Mouse (Mus musculus): ENCODE measurements around the gene Sgsh.

The Sgsh gene

GRCm38 (mm10) chr11:119375425-119375824 lies 20.1 kb upstream of the Sgsh start:
- no peak for DNase-seq

GRCm38 (mm10) chr11:119363534-119364145 lies 8.3 kb upstream of the Sgsh start:
- DNase-seq: peak; percentile 58

- DNase-seq: no peak
Measured at GRCm38 (mm10) chr11:119362769-119363533, 7.6 kb upstream of the Sgsh start.

- DNase-seq: no peak
Measured at GRCm38 (mm10) chr11:119359089-119359488, 3.8 kb upstream of the Sgsh start.

- no peak for DNase-seq
Measured at GRCm38 (mm10) chr11:119354798-119355442, 416 bp downstream of the Sgsh start.

DNA sequence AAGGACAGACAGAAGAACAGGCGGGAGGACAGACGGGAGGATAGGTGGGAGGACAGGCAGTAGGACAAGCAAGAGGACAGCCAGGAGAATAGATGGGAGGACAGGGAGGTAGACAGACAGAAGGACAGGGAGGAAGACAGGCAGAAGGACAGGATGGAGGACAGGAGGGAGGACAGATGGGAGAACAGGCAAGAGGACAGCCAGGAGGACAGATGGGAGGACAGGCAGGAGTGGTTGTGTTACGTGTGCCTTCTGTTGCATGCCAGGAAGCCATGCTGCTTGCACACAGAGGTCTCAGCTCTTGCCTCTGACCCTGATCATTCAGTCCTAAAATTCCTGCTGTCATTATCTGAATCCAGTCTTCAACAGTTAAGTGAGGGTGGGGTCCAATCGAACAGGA lies 1.4 kb downstream of the Sgsh start:
- DNase-seq: no peak

GRCm38 (mm10) chr11:119352113-119352512 lies 3.2 kb downstream of the Sgsh start:
- DNase-seq: no peak

DNA sequence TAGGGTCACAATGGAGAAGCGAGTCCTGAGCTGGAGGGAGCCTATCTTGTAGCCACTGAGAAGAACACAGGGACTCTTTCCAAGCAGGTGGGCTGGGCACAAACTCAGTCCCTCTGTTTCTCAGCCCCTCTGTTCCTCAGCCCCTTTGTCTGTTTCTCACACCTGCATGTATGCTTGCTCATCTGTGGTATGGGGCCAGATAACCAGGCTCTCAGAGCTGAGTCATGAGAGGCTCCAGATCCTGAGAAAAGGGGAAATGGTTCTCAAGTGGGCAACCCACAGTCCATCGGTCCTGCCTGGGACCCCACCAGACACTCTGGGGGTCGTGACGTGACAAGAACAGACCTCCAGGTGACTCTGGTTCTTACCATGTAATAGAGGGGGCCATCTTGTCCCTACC lies 8.2 kb downstream of the Sgsh start:
- DNase-seq: no peak

DNA sequence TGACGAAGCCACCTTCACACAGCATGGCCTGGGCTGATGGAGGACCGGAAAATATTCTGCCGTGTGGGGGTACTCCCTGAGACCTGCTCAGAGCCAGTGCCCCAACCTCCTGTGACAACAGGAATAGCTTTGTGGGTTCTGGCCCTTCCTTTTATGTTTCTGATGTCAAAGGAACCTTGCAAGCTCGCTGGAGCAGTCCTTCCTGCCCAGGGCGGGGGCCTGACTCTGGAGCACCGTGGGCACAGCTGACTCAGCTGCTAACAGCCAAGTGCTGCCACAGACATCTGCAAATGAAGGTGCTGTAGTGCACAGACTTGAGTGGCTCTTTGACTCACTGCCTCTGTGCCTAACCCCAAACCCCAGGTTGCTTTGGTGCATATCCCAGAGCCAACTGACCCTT lies 10.5 kb downstream of the Sgsh start:
- no peak for DNase-seq

- DNase-seq: no peak
Measured at GRCm38 (mm10) chr11:119344178-119344577, 11.2 kb downstream of the Sgsh start.

GRCm38 (mm10) chr11:119339637-119340036 lies 15.7 kb downstream of the Sgsh start:
- DNase-seq: peak; percentile 60

GRCm38 (mm10) chr11:119339179-119339578 lies 16.2 kb downstream of the Sgsh start:
- DNase-seq: no peak

DNA sequence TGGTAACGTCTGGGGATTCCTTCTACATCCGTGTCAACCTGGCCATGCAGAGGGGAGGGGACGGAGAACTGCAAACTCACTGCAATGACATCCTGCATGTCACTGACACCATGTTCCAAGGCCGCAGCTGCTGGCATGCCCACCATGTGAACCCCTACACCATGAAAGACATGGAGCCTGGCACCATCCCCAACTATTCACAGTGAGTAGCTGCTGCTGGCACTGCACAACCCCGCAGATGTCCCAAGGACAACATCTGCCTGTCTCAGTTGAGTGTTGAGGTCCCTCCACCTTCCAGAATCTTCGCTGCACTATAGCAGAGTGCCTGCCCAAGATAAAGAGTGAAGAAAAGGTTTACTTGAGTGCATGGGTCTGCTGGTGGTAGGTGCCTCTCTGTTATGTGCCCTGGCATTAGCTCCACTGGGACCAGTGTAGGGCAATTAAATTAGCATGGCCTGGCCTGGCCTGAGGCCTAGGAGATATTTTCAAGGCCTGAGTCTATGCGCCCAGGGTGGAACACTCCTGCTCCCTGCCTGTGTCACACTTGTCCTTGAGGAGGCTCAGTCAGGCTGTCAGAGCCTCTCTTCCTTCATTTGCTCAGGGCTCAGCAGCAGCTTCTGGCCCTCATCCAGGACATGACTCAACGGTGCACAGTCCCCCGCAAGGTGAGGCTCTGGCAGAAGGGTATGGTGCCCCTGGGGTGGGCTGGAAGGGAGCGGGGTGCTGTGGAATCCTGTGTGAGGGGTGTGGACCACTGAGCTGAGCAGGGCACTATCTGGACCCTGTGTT lies 16.9 kb downstream of the Sgsh start:
- no peak for DNase-seq

DNA sequence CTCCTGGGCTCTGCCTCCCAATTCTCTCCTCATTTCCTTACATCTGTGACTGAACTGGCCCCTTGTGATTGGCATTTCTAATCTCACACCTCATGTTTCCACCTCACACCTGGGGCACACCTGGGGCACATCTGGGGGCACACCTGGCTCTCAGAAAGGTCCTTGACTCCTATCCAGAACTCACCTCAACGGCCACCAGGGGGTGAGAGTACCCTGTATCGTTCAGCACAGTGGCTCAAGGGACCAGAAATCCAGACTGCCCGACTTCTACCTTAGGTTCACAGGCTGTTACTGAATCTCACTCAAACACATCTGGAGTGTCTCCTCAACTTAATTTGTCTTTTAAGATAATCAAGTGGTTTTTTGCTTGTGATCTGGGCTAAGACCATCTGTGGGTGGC lies 23.4 kb downstream of the Sgsh start:
- DNase-seq: no peak

DNA sequence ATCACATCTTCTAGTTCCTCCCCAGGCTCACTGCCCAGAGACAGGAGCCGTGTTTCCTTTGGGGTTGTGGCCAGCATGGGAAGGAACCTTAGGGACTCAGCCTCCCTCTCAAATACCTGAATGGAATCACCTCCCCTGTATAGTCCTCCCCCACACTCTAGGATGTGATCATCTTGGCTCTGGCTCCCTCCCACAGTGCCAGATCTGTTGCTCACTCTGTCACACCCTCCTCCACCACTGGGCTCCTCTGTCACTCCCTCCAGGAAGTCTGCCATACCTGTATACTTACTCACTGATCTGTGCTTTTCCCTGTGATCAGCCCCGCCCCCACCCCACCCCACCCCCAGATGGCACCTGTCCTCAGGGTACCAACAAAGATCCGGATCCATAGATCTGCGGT lies 24.7 kb downstream of the Sgsh start:
- DNase-seq: peak; percentile 28

DNA sequence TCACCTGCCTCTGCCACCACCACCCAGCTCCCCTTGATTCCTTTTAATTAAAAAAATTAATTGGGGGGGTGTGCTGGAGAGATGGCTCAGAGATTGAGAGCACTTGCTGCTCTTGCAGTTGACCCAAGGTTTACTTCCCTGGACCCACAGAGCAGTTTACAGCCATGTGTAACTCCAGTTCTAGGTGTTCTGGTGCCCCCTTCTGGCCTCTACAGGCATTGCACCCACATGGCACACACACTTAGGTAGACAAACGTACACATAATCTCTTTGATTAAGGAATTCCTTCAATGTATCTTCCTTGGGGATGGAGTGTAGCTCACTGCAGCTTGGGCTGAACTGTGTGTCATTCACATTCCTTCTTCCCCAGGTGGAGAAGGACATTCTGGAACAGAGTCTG lies 30.3 kb downstream of the Sgsh start:
- DNase-seq: no peak

DNA sequence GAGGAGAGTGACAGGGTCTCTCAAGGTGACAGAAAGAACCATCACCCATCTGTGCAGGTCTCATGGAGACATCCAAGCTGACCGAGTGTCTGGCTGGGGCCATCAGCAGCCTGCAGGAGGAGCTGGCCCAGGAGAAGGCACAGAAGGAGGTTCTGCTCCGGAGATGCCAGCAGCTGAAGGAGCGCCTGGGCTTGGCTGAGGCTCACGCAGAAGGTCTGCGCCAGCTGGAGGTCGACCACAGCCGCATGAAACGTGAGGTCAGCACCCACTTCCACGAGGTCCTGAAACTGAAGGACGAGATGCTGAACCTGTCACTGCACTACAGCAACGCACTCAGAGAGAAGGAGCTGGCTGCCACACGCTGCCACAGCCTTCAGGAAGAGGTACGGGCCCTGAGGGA lies 32.8 kb downstream of the Sgsh start:
- no peak for DNase-seq

GRCm38 (mm10) chr11:119316720-119317119 lies 38.6 kb downstream of the Sgsh start:
- DNase-seq: no peak

GRCm38 (mm10) chr11:119314252-119314936 lies 40.9 kb downstream of the Sgsh start:
- no peak for DNase-seq

DNA sequence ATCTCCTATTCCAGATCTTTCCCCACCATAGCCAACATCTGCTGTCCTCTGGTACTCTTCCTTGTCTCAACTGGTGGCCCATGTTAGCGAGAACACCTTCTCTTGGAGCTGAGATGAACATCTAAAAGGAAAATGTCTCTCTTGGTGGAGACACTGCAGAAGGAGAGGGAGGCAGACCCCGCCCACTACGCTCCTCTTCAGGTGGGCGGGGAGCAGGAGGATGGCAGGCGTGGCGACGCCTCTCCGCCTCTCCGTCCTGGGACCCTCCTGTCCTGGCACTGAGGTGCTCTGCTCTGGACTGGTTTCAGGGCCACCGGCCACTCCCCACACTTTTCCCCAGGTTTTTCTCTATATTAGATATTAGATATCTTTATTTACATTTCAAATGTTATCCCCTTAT lies 44.7 kb downstream of the Sgsh start:
- DNase-seq: no peak

- no peak for DNase-seq
Measured at GRCm38 (mm10) chr11:119307916-119308315, 47.4 kb downstream of the Sgsh start.

DNA sequence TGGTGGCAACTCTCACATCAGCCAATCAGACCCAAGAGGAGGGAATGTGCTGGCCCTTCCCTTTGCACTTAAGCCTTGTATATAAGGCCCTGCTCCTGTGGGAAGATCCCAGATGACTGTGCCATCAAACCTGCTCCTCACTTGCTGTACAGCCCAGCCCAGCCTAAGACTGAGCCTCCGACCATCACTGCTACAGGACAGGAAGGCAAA lies 47.8 kb downstream of the Sgsh start, which contains the start of gene Card14:
Gene Card14, plus strand, starts transcription at position 111 of the 210 bp plus-strand sequence.
- DNase-seq: no peak
